Mouse (Mus musculus): ENCODE data around the gene Gls. TPM values are rescaled to one million over a fixed set of nuclear protein-coding genes. Genes with fewer than 3 reads are reported as not detected.

The Gls gene
- polyA plus RNA-seq, 1 experiment, result 9.8 TPM

GRCm38 (mm10) chr1:52143596-52144156, 89.4 kb downstream of the Gls start:
- Histone ChIP-seq H3K27ac (ENCODE audit: insufficient read depth, low read length) (no peak overlapping the region), H3K4me3 (ENCODE audit: extremely low read depth, insufficient read depth, insufficient read length) (no peak overlapping the region), H3K36me3 (ENCODE audit: control insufficient read depth, insufficient read depth, low read length) (peaks cover 74% of the 10 kb centered on the region), H3K27me3 (ENCODE audit: control insufficient read depth, insufficient read depth, low read length) (no peaks in the 10 kb centered on the region), H3K4me1 (ENCODE audit: control insufficient read depth, insufficient read depth, insufficient read length) (peaks cover 3% of the 10 kb centered on the region; the same call in 1 of the 2 replicates)
- TF ChIP-seq POLR2A (IDR thresholded peaks at IDR 0.05; ENCODE audit: low read depth, low read length) (no peak), CTCF (IDR thresholded peaks at IDR 0.05; ENCODE audit: extremely low read depth, insufficient read depth, insufficient read length, insufficient replicate concordance) (no peak)
- WGBS, result 64% methylated on average over 7 of the region's 7 CpGs
- DNase-seq (ENCODE audit: low read depth in 1 of 2, low spot score in 2 of 2), result no peak

- H3K36me3 ChIP-seq (ENCODE audit: control insufficient read depth, insufficient read depth, low read length), result peaks cover 74% of the 10 kb centered on the region
- WGBS, result 82% methylated on average over 4 of the region's 4 CpGs
- H3K27ac ChIP-seq (ENCODE audit: insufficient read depth, low read length), result no peak overlapping the region
Observed at GRCm38 (mm10) chr1:52143191-52143590, 89.8 kb downstream of the Gls start.

GRCm38 (mm10) chr1:52142117-52142516, 90.9 kb downstream of the Gls start:
- Histone ChIP-seq H3K4me1 (ENCODE audit: control insufficient read depth, insufficient read depth, insufficient read length) (peaks cover 3% of the 10 kb centered on the region; the same call in 1 of the 2 replicates), H3K4me3 (ENCODE audit: extremely low read depth, insufficient read depth, insufficient read length) (no peak overlapping the region), H3K27ac (ENCODE audit: insufficient read depth, low read length) (no peak overlapping the region), H3K36me3 (ENCODE audit: control insufficient read depth, insufficient read depth, low read length) (peaks cover 76% of the 10 kb centered on the region), H3K27me3 (ENCODE audit: control insufficient read depth, insufficient read depth, low read length) (no peaks in the 10 kb centered on the region)
- TF ChIP-seq CTCF (IDR thresholded peaks at IDR 0.05; ENCODE audit: extremely low read depth, insufficient read depth, insufficient read length, insufficient replicate concordance) (no peak), POLR2A (IDR thresholded peaks at IDR 0.05; ENCODE audit: low read depth, low read length) (no peak)
- 85% methylated on average over 4 of the region's 4 CpGs for WGBS
- DNase-seq (ENCODE audit: low read depth in 1 of 2, low spot score in 2 of 2), result no peak

More at GRCm38 (mm10) chr1:52143191-52143590, 89.8 kb downstream of the Gls start:
- Histone ChIP-seq H3K4me1 (ENCODE audit: control insufficient read depth, insufficient read depth, insufficient read length) (peaks cover 3% of the 10 kb centered on the region; the same call in 1 of the 2 replicates), H3K4me3 (ENCODE audit: extremely low read depth, insufficient read depth, insufficient read length) (no peak overlapping the region), H3K27me3 (ENCODE audit: control insufficient read depth, insufficient read depth, low read length) (no peaks in the 10 kb centered on the region)
- TF ChIP-seq POLR2A (IDR thresholded peaks at IDR 0.05; ENCODE audit: low read depth, low read length) (no peak), CTCF (IDR thresholded peaks at IDR 0.05; ENCODE audit: extremely low read depth, insufficient read depth, insufficient read length, insufficient replicate concordance) (no peak)
- no peak for DNase-seq (ENCODE audit: low read depth in 1 of 2, low spot score in 2 of 2)

GRCm38 (mm10) chr1:52141482-52141881, 91.5 kb downstream of the Gls start:
- H3K27ac ChIP-seq (ENCODE audit: insufficient read depth, low read length), result no peak overlapping the region
- no peaks in the 10 kb centered on the region for H3K27me3 ChIP-seq (ENCODE audit: control insufficient read depth, insufficient read depth, low read length)
- peaks cover 3% of the 10 kb centered on the region; the same call in 1 of the 2 replicates for H3K4me1 ChIP-seq (ENCODE audit: control insufficient read depth, insufficient read depth, insufficient read length)
- DNase-seq (ENCODE audit: low read depth in 1 of 2, low spot score in 2 of 2), result no peak
- 63% methylated on average over 3 of the region's 3 CpGs for WGBS
- TF ChIP-seq POLR2A (IDR thresholded peaks at IDR 0.05; ENCODE audit: low read depth, low read length) (no peak), CTCF (IDR thresholded peaks at IDR 0.05; ENCODE audit: extremely low read depth, insufficient read depth, insufficient read length, insufficient replicate concordance) (no peak)
- no peak overlapping the region for H3K4me3 ChIP-seq (ENCODE audit: extremely low read depth, insufficient read depth, insufficient read length)
- peaks cover 76% of the 10 kb centered on the region for H3K36me3 ChIP-seq (ENCODE audit: control insufficient read depth, insufficient read depth, low read length)

GRCm38 (mm10) chr1:52140534-52140933, 92.5 kb downstream of the Gls start:
- no peak overlapping the region for H3K4me3 ChIP-seq (ENCODE audit: extremely low read depth, insufficient read depth, insufficient read length)
- DNase-seq (ENCODE audit: low read depth in 1 of 2, low spot score in 2 of 2), result no peak
- no peak overlapping the region for H3K27ac ChIP-seq (ENCODE audit: insufficient read depth, low read length)
- WGBS, result 92% methylated on average over 9 of the region's 9 CpGs
- TF ChIP-seq POLR2A (IDR thresholded peaks at IDR 0.05; ENCODE audit: low read depth, low read length), result no peak
- TF ChIP-seq CTCF (IDR thresholded peaks at IDR 0.05; ENCODE audit: extremely low read depth, insufficient read depth, insufficient read length, insufficient replicate concordance), result no peak
- H3K4me1 ChIP-seq (ENCODE audit: control insufficient read depth, insufficient read depth, insufficient read length), result peaks cover 3% of the 10 kb centered on the region; the same call in 1 of the 2 replicates
- H3K27me3 ChIP-seq (ENCODE audit: control insufficient read depth, insufficient read depth, low read length), result no peaks in the 10 kb centered on the region
- H3K36me3 ChIP-seq (ENCODE audit: control insufficient read depth, insufficient read depth, low read length), result peaks cover 78% of the 10 kb centered on the region

GRCm38 (mm10) chr1:52137292-52137691, 95.7 kb downstream of the Gls start:
- no peak for DNase-seq (ENCODE audit: low read depth in 1 of 2, low spot score in 2 of 2)
- Histone ChIP-seq H3K27ac (ENCODE audit: insufficient read depth, low read length) (no peak overlapping the region), H3K36me3 (ENCODE audit: control insufficient read depth, insufficient read depth, low read length) (peaks cover 86% of the 10 kb centered on the region), H3K27me3 (ENCODE audit: control insufficient read depth, insufficient read depth, low read length) (no peaks in the 10 kb centered on the region), H3K4me3 (ENCODE audit: extremely low read depth, insufficient read depth, insufficient read length) (no peak overlapping the region), H3K4me1 (ENCODE audit: control insufficient read depth, insufficient read depth, insufficient read length) (no peaks in the 10 kb centered on the region)
- TF ChIP-seq POLR2A (IDR thresholded peaks at IDR 0.05; ENCODE audit: low read depth, low read length) (no peak), CTCF (IDR thresholded peaks at IDR 0.05; ENCODE audit: extremely low read depth, insufficient read depth, insufficient read length, insufficient replicate concordance) (no peak)
- 96% methylated on average over 16 of the region's 16 CpGs for WGBS

- Histone ChIP-seq H3K4me3 (ENCODE audit: extremely low read depth, insufficient read depth, insufficient read length) (no peak overlapping the region), H3K36me3 (ENCODE audit: control insufficient read depth, insufficient read depth, low read length) (peaks cover 75% of the 10 kb centered on the region), H3K4me1 (ENCODE audit: control insufficient read depth, insufficient read depth, insufficient read length) (no peaks in the 10 kb centered on the region; the same call in 1 of the 2 replicates), H3K27me3 (ENCODE audit: control insufficient read depth, insufficient read depth, low read length) (no peaks in the 10 kb centered on the region), H3K27ac (ENCODE audit: insufficient read depth, low read length) (no peak overlapping the region)
- DNase-seq (ENCODE audit: low read depth in 1 of 2, low spot score in 2 of 2), result no peak
- 80% methylated on average over 8 of the region's 8 CpGs for WGBS
- TF ChIP-seq POLR2A (IDR thresholded peaks at IDR 0.05; ENCODE audit: low read depth, low read length) (no peak), CTCF (IDR thresholded peaks at IDR 0.05; ENCODE audit: extremely low read depth, insufficient read depth, insufficient read length, insufficient replicate concordance) (no peak)
Observed at GRCm38 (mm10) chr1:52133254-52133653, 99.8 kb downstream of the Gls start.

Data from spleen, adult 2 months (tissue).